Mouse (Mus musculus) hindbrain, postnatal 0 days (tissue): Measurements from ENCODE around the gene Mrgprf. TPM values are rescaled to one million over a fixed set of nuclear protein-coding genes. Genes with fewer than 3 reads are reported as not detected.
A peak's percentile ranks its signal among the peaks of the same experiment; 100 is the strongest.

Experiments used
- ATAC-seq: fragments of 200-750 bp; cut with Nextera tagmentation; 2 replicates; pipeline ENCODE4 v1.8.0; 2017; ENCODE audit warnings: mild to moderate bottlenecking, moderate TSS enrichment, moderate library complexity
- DNase-seq: peaks from one replicate; pipeline ENCODE4 v3.0.0-alpha.2; 2015; ENCODE audit warnings: low spot score
- H3K27ac ChIP-seq: fragments of 300-500 bp; sonication (generic); 2 replicates; pipeline ENCODE4 v1.5.1; 2014; ENCODE audit warnings: mild to moderate bottlenecking
- H3K27me3 ChIP-seq: fragments of 300-500 bp; sonication (generic); 2 replicates; pipeline ENCODE4 v1.6.1; 2014; ENCODE audit warnings: low read length, mixed read lengths; ENCODE audit not compliant: insufficient read depth
- H3K36me3 ChIP-seq: fragments of 300-500 bp; sonication (generic); 2 replicates; pipeline ENCODE4 v1.6.1; 2014; ENCODE audit warnings: low read length, mixed read lengths; ENCODE audit not compliant: insufficient read depth
- H3K4me1 ChIP-seq: fragments of 300-500 bp; sonication (generic); 2 replicates; pipeline ENCODE4 v1.6.1; 2014; ENCODE audit warnings: antibody characterized with exemption, low read length, mixed read lengths; ENCODE audit not compliant: insufficient read depth
- H3K4me2 ChIP-seq: fragments of 300-500 bp; sonication (generic); 2 replicates; pipeline ENCODE4 v1.6.1; 2014; ENCODE audit warnings: low read depth, mild to moderate bottlenecking, low read length, moderate library complexity, mixed read lengths
- H3K4me3 ChIP-seq: fragments of 300-500 bp; sonication (generic); 2 replicates; pipeline ENCODE4 v1.5.1; 2014; ENCODE audit warnings: low read length
- H3K9ac ChIP-seq: fragments of 300-500 bp; sonication (generic); replicated peaks from 2 replicates; pipeline ENCODE4 v1.6.1; 2014; ENCODE audit warnings: mild to moderate bottlenecking, low read length, moderate library complexity, mixed read lengths
- H3K9me3 ChIP-seq: fragments of 300-500 bp; sonication (generic); 2 replicates; pipeline ENCODE4 v1.6.1; 2016; ENCODE audit warnings: low read length, mixed read lengths
- CTCF ChIP-seq: IDR thresholded peaks from 2 replicates; pipeline ENCODE4 v1.5.1; 2016; ENCODE audit warnings: antibody characterized with exemption, control low read depth, low read depth
- WGBS: fragments of 180-500 bp; shearing (Covaris S2); extraction: QIAGEN DNeasy Blood & Tissue Kit; methylation state at CpG from one replicate; pipeline ENCODE4 v1.1.7; 2014; 5-methylcytosine and 5-hydroxymethylcytosine counted together
- polyA plus RNA-seq: library from polyadenylated mRNA; unstranded; fragments of >200 nt; fragmentation: Nextera tagmentation; extraction: Ambion mirVana; gene quantifications from 2 replicates; pipeline ENCODE4 v1.2.1, GENCODE M21; 2015
- total RNA-seq: library from RNA; depleted of rRNA; stranded (reverse); fragments of >200 nt; gene quantifications from 2 replicates; pipeline ENCODE4 v1.2.3, GENCODE M21; 2014

The Mrgprf gene
- total and polyA plus RNA-seq, 2 experiments from 2014 or later: 4.1 to 7.8 TPM

DNA sequence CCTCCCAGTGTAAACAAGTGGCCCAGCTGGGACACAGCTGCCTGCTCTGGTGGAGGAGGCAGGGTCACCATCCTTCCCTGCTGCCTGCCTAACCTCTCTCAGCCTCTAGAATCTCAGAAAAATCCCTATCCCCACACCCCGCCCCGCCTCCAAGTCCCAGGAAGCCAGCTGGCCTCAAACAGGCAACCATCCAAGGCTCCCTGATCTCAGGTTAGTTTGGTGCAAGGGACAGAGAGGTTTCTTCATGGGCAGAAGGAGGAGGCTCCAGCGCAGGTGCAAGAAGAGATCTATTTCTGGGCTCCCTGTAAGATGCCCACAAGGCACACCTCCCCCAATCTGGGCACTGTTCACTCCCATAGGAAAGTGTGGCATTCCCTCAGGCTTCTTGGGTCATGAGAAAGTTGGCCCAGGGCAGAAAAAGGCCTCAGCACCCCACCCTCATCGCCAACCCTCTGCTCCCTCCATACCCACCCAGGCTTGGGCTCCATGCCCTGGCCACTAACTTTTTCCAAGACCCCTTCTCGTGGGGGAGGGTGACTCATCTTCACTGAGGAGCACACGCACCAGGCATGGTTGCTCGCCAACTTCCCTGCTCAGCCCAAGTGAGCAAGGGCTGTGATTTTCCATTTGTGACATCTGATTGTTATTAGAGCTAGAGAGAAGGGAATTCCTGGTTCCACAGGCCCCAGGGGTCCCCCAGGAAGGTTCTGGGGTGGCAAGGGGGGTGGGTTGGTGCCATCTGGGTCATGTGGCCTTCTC is 887 bp upstream of the Mrgprf start:
- H3K9me3 ChIP-seq: no peaks in the 10 kb centered on the region
- no peak for ATAC-seq
- H3K27me3 ChIP-seq: no peaks in the 10 kb centered on the region
- DNase-seq: peak; percentile 43
- H3K9ac ChIP-seq: no peak overlapping the region
- H3K4me1 ChIP-seq: no peaks in the 10 kb centered on the region
- H3K4me2 ChIP-seq: no peak overlapping the region
- 54% methylated on average over 7 of the region's 7 CpGs for WGBS
- no peak overlapping the region for H3K27ac ChIP-seq
- H3K4me3 ChIP-seq: no peak overlapping the region
- no peak for TF ChIP-seq CTCF
- H3K36me3 ChIP-seq: no peaks in the 10 kb centered on the region

DNA sequence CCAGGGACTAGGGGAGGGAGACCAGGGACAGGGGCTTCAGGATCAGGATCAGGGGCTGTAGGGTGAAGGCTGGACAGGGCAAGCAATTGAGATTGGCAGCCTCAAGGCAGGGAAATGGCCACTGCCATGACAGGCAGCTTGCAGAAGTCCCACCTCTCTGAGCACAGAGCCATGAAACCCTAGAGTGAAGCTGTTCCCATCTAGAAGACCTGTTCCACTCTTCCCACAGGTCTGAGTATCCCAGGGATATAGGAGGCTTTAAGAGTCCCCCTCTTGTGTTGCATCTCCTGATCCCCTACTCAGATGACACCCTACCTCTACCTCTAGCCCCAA is 346 bp downstream of the Mrgprf start:
- no peak for ATAC-seq
- Histone ChIP-seq H3K9me3 (no peaks in the 10 kb centered on the region), H3K4me1 (no peaks in the 10 kb centered on the region), H3K27ac (no peak overlapping the region; the same call in 1 of the 2 replicates), H3K4me3 (no peak overlapping the region), H3K36me3 (no peaks in the 10 kb centered on the region), H3K27me3 (no peaks in the 10 kb centered on the region), H3K4me2 (no peak overlapping the region), H3K9ac (no peak overlapping the region)
- TF ChIP-seq CTCF: no peak
- no peak for DNase-seq

DNA sequence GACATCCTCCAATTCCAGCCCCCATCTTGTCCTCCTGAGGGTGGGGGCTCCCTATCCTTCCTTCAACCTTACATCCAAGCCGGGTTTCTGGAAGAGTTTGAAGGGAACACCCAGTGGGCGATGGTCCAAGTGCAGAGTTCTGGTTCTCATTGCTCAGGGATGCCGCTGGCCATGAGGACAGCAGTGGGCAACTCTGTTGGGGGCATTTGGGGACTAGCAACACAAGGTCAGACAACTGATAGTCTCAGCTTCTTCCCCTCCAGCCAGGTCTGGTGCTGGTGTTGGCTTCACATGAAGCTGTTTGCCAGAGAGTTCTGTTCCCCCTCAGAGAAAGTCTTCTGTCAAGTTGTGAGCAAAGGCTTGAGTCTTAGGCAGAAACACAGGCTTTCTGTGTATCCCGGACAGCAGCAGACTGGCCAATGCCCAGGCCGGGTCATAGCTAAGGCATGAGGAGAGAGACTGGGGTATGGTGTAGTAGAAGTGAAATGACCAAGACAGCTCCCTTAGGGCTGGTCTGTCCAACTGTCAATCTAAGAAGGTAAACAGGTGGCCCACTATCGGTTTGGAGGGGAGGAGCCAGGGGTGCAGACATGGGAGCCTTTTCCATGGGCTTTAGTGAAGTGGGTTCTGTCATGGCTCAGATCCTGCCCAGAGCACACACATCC is 845 bp downstream of the Mrgprf start:
- Histone ChIP-seq H3K9me3 (no peaks in the 10 kb centered on the region), H3K4me1 (no peaks in the 10 kb centered on the region), H3K4me3 (no peak overlapping the region), H3K4me2 (no peak overlapping the region), H3K27ac (no peak overlapping the region), H3K36me3 (no peaks in the 10 kb centered on the region), H3K27me3 (no peaks in the 10 kb centered on the region), H3K9ac (no peak overlapping the region)
- no peak for ATAC-seq
- TF ChIP-seq CTCF: no peak
- no peak for DNase-seq
- 89% methylated on average over 6 of the region's 6 CpGs for WGBS

DNA sequence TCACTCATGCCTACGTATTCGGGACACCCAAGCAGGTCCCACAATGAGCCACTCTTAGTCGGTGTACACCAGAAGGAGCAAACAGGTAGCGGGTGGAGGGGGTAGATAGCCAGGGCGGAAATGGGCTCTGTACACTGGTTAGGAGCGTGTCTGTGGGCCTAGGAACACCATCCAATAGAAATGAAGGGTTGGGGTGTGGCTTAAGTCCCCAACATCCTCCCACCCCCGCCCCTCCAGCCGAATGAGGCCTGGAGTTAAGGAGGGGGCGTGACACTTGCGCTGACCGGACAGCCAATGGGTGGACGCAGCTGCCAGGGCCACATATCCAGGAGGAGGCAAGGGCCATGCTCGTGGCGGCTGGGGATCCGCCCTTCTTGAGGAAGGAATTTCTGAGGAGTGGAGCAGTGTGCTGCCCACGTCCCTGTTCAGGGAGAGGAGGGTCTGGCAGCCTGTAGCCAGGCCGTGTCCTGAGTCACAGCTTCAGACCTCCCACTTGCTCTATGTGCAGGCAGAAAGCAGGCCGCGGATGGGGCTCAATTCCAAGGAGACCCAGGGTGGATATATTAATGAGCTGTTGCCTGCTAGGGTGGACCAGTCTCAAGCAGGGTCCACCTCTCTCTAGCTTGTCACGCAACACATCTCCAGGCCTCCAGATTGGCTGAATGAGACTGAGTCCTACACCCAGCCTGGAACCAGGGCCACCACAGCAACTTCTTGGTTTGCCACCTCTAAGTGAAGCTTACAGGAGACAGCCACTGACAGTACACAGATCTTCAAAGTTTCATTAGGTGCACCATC is 2.1 kb downstream of the Mrgprf start:
- DNase-seq (peak; percentile 57), ATAC-seq (peak; percentile 87)
- TF ChIP-seq CTCF: no peak
- Histone ChIP-seq H3K9ac (no peak overlapping the region), H3K27ac (no peak overlapping the region), H3K27me3 (no peaks in the 10 kb centered on the region), H3K9me3 (no peaks in the 10 kb centered on the region), H3K4me1 (no peaks in the 10 kb centered on the region), H3K4me3 (peak overlapping the region; percentile 4; the same call in 1 of the 2 replicates), H3K4me2 (peak overlapping the region; percentile 43), H3K36me3 (no peaks in the 10 kb centered on the region)
- 11% methylated on average over 20 of the region's 20 CpGs for WGBS

DNA sequence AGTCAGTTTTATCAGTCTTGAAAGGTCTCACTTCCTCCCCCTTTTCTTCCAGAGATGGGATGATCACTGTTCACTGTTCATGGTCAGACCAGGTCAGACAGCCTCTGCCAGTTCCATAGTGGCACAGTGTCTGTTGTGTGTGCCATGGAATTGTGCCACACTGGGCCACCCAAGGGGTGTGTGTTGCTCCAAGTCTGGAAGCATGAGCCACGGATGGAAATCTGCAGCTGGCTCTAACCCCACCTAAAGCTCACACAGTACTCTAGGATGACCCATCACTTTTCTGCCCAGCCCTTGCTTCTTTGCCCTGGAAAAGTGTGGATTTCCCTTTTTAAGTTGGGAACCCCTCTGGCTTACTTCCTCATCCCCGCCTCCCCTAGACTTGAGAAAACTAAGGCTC is 3.5 kb downstream of the Mrgprf start:
- H3K27me3 ChIP-seq: no peaks in the 10 kb centered on the region
- DNase-seq: no peak
- no peak overlapping the region for H3K27ac ChIP-seq
- H3K4me3 ChIP-seq: no peak overlapping the region
- H3K9ac ChIP-seq: no peak overlapping the region
- no peaks in the 10 kb centered on the region for H3K4me1 ChIP-seq
- TF ChIP-seq CTCF: no peak
- WGBS: 82% methylated on average over 2 of the region's 2 CpGs
- H3K4me2 ChIP-seq: no peak overlapping the region
- no peaks in the 10 kb centered on the region for H3K9me3 ChIP-seq
- ATAC-seq: no peak
- no peaks in the 10 kb centered on the region for H3K36me3 ChIP-seq

DNA sequence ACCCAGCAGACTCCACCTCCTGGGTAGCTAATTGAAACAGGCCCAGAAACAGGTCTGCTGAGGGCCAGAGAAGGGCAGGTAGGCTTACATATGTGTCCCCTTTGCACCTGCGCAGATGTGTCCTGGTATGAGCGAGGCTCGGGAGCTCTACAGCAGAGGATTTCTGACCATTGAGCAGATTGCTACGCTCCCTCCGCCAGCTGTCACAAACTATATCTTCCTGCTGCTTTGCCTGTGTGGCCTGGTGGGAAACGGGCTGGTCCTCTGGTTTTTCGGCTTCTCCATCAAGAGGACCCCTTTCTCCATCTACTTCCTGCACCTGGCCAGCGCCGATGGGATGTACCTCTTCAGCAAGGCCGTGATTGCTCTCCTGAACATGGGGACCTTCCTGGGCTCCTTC is 7.0 kb downstream of the Mrgprf start:
- no peaks in the 10 kb centered on the region for H3K9me3 ChIP-seq
- WGBS: 89% methylated on average over 10 of the region's 10 CpGs
- H3K27me3 ChIP-seq: no peaks in the 10 kb centered on the region
- H3K9ac ChIP-seq: no peak overlapping the region
- ATAC-seq (no peak), DNase-seq (no peak)
- H3K4me2 ChIP-seq: no peak overlapping the region
- no peaks in the 10 kb centered on the region for H3K36me3 ChIP-seq
- TF ChIP-seq CTCF: no peak
- no peak overlapping the region for H3K27ac ChIP-seq
- H3K4me3 ChIP-seq: no peak overlapping the region
- H3K4me1 ChIP-seq: peaks cover 6% of the 10 kb centered on the region; the same call in 1 of the 2 replicates
